Mouse (Mus musculus): ENCODE measurements around the gene Dio1. TPM values are rescaled to one million over a fixed set of nuclear protein-coding genes. Genes with fewer than 3 reads are reported as not detected.

Gene Dio1
- total RNA-seq, 2 experiments from 2014 or later: not detected

DNA sequence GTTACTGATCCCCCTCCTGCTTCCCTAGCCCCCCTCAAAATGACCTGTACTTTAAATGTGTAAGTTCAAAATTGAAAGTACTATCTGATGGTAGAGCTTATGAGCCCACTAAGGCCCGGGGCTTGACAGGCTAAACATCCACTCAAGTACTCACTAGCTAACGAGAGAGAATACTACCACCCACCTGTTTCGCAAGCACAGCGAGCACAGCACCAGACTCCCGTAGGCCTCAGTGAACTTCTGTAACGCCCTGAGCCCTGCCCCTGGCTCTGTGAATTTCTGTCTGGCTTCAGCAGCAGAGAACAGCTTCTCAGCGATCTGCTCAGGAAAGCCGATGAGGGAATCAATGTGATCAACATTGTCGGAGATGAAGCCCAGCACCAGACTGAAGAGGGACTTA, 59.9 kb downstream of the Dio1 start:
- DNase-seq (ENCODE audit: low spot score in 2 of 2): no peak

DNA sequence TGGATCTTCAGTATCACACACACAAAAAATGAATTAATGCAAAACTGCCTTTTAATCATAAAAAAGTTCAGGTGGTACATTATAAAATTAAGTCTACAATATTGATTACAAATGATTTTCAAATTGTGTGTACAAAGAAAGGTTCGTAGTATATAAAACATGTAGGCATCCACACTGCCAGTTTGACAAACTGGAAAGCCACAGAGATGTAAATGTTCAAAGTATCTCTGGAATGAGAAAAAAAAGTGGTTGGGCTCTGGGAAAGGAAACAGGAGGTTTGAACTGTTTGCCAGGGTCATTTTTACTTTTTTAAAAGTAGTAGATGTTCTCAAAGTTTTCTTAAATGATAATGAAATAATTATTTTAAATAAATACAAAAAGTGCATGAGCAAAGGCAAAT, 60.9 kb downstream of the Dio1 start:
- no peak for DNase-seq (ENCODE audit: low spot score in 2 of 2)

- no peak for DNase-seq (ENCODE audit: low spot score in 2 of 2)
Measured at GRCm38 (mm10) chr4:107245368-107245767, 61.6 kb downstream of the Dio1 start.

DNA sequence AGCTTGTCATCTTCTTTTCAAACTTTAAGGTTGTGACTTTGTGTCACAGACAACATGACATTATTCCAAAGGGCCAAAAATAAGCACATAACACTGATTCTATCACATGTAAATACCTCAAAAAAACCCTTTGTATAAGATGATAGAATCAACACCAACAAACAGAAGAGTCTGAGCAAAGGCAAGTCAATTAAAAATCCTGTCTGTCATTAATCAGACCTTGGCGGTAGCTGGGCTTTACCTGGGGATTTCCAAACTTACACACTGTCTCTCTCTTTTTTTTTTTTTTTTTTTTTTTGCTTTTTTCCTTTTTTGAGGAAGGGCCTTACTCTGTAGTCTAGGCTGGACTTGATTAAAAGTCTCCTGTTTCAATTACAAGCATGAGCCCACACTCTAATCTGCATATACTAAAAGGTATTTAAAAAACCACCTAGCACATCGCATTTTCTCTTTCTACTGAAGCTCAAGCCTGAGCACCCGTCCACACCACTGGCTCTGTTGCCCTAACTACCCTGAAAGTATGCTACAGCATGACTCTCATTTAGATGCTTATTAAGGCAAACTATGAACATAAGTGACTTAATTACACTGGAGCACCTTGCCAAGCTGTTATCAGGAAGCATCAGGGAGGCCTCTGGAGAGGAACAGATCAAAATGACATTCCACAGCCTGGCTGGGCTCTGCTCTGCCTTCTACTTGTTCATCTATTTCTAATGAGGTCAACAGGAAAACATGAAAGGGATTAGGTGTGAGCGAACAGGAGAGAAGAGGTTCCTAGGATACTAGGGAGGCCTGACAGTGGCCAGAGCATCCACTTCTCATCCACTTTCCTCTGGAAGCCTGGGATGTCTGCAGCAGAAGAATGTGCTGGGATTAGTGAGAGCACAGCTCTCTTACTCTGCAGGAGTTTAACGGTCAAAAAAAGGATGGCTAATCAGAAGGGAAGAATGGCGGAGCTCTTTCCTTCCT, 63.3 kb downstream of the Dio1 start:
- no peak for DNase-seq (ENCODE audit: low spot score in 2 of 2)

Other genes with a start within 250 kb of the Dio1 start
- gene Mrpl37, start 240.3 kb downstream of the Dio1 start, total RNA-seq (2021): 10 to 100 TPM; 69.2 to 76.8 TPM
- 10 to 100 TPM; 16.2 to 21.5 TPM for gene Cyb5rl, start 240.2 kb downstream of the Dio1 start, total RNA-seq (2021)
- not detected for gene Cdcp2, start 210.3 kb downstream of the Dio1 start, total RNA-seq (2021)
- gene Tmem59, start 128.8 kb downstream of the Dio1 start, total RNA-seq (2021): 100 to 1,000 TPM; 142 to 149 TPM
- 10 to 100 TPM; 17.8 to 21.4 TPM for gene Tceanc2, start 128.1 kb downstream of the Dio1 start, total RNA-seq (2021)
- gene Ldlrad1, start 98.0 kb downstream of the Dio1 start, total RNA-seq (2021): under 1 TPM in 1 of 2 experiments, not detected in 1; 0.34 TPM
- 10 to 100 TPM; 25.2 to 26.5 TPM for gene Lrrc42, start 53.6 kb downstream of the Dio1 start, total RNA-seq (2021)
- gene Hspb11, start 53.6 kb downstream of the Dio1 start, total RNA-seq (2021): 10 to 100 TPM; 27.3 to 28.9 TPM
- 10 to 100 TPM; 20.2 to 24.8 TPM for gene Yipf1, start 7.2 kb upstream of the Dio1 start, total RNA-seq (2021)
- gene Ndc1, start 60.6 kb upstream of the Dio1 start, total RNA-seq (2021): 10 to 100 TPM; 11.5 TPM
- gene Glis1, start 127.4 kb upstream of the Dio1 start, total RNA-seq (2021): 1 to 10 TPM; 4.8 to 4.9 TPM